Mouse (Mus musculus) adrenal gland, postnatal 25 days (tissue): ENCODE results near the gene Sdf2l1. TPM values are rescaled to one million over a fixed set of nuclear protein-coding genes. Genes with fewer than 3 reads are reported as not detected.

ENCODE experiments used
- DNase-seq: peaks from one replicate; pipeline ENCODE4 v3.0.0; 2021; ENCODE audit warnings: mixed read lengths
- microRNA-seq, 2 experiments: library from miRNA; unstranded; fragments of <30 nt; microRNA quantifications; one replicate each; pipeline ENCODE4 v1.2.0; 2021
- total RNA-seq: library from RNA; stranded (reverse); gene quantifications from 2 replicates; pipeline ENCODE4 v1.2.3, GENCODE M21; 2021

Sdf2l1 gene
- total RNA-seq, 1 experiment from 2014 or later: 28.0 TPM

DNA sequence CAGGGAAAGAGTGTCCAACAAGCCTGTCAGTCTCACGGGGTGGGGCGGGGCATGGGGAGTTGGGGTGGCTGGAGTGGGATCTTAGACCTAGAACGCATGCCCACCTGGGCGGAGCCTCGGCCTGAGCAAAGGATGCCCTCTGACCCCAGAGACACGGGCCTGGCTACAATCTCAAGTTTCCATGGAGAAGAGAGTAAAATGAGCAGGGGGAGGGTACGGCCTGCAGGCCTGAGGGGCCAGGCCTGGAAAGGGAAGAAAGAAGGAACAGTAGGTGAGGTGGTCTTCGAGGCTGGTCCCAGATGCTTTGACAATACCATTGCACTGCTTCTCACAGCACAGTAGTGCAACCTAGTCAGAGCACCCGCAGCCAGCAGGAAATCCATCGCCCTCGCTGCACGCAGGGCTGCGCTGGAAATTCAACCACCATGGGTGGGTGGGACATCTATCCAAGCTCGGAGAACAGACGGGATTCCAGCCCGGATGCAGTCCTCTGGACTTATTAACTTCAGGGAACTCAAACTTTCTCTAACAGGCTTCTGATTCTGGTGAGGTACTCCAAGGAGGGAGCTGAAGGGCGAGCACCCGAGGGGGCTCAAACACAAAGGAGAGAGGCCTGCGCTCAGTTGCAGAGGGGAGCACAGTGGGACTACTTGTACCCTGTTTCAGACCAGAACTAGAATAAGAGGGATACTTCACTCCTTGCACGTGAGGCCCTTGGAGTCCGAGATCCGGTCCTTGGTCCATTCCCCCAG is 7.9 kb downstream of the Sdf2l1 start:
- DNase-seq: no peak

DNA sequence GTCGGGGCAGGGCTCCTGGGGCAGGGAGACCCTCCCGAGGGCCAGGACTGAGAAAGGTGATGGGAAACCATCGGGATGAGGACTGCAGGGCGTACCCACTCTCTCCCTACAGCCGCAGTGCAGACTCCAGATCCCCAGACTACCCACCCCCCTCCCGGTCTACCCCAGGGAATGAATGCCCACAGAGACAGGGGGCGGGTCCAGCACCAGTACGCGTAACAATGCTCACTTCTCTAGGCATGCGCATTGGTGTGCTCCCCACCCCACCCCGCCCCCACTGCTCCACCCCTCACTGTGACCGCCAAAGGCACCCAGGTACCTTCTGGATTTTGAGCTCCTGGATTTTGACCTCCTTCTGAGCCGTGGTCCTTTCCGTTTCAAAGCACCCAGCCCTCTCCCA is 10.6 kb downstream of the Sdf2l1 start:
- DNase-seq: no peak

DNA sequence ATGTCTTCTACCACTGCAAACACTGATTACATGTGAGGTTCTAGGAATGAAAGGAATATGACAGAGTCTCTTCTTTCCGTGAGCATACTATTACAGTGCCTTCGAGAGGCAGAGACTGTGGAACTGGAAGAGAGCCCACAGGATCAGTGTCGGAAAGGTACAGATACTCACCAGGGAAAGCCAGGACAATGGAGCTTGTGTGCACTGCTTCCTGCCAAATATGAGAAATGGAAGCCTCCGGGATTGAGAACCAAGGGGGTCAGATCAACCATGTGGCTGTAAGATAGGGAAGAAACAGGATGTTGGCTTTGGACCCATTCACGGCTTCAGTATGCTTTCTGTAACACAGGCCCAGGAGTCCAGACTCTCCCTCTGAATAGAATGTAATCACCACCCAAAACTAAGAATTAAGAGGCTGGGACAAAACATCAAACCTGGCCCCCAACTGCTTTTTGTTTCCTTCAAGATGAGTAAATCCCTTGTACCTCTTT is 14.8 kb downstream of the Sdf2l1 start:
- DNase-seq: no peak

DNA sequence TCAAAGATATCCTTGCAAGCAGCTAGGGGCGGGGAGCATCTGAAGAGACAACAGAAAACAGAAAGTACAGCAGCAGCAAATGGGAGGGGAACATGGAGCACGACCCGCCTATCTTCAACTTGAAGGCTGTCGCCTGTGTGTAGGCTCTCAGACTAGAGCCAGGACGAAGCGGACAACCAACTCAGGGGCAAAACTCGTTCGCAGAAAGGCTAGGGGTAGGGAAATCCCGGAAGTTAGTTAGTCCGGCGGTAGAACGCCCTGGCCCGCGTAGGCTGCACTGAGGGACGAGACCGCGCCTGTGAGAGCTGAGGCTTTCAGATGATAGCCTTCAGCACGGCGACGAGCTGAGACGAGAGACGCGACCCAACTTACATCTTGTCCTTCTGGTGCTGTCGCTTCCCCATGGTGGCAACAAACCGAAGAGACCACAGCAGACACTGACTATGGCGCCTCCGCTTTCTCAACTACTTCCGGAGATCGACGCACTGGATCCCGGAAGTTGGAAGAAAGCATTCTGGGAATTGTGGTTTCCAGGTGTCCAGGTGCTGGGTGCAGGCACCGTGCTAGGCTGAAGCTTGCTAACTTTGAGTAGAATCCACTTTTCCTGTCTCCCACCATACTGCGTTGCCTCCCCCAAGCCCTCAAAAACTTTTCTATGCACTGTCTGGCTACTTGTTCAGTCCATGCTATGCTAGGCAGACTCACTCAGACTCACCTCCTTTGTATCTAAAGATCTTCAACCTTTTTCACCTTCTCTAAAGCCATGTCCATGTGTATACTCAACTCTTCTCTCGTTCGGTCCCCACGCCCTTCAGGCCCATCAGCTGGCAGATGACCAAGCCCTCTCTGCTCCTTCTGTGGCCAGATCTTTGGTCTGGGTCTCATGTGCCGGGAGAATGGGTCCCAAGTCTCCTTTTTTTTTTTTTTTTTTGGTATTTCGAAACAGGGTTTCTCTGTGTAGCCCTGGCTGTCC is 21.1 kb downstream of the Sdf2l1 start, which contains the start of gene Ppil2:
Ppil2 (minus strand) TSS at position 487 of the 973 bp plus-strand sequence.
- DNase-seq: peak; percentile 52

DNA sequence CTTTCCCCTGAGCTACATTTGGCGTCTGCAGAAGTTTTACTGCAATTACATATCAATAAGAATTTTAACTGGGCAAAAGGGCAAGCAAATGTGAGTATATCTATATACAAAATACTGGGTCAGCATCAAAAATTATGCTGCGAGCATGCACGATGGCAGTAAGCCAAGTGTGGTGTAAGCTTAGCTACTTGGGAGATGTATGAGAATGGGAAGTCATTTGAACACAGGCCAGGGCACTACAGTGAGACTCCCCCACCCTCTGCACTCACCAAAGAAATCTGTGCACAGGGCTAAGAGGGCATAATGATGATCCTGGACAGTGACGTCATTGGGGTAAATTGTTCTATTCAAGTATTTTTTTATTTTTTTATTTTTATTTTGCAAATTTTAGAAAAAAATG is 27.6 kb downstream of the Sdf2l1 start:
- no peak for DNase-seq

DNA sequence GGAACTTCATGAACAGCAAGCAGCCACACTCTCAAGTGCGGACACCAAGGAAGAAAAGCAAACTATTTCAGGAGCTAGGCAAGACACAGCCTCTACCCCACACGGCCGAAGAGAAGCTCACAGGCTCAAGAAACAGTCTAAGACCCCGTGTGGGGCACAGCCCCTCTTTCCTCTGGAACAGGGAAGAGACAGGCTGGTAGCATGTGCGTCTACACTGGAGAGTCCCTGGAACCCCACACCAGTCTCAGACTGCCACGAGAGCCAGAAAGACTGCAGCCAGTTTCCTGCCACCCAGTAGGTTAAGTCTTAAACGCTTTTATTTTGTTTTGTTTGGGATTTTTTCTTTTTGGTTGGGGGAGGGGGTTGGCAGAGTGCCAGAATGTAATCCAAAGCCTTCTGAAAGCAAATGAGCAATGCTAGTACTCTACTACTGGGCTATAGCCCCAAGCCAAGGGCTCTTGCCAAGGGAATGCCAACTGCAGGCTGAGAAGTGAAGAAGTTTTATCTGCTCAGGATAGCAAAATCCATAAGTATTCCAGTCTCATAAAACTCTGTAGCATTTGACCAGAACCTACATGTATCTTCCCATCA is 29.5 kb downstream of the Sdf2l1 start:
- DNase-seq: no peak

DNA sequence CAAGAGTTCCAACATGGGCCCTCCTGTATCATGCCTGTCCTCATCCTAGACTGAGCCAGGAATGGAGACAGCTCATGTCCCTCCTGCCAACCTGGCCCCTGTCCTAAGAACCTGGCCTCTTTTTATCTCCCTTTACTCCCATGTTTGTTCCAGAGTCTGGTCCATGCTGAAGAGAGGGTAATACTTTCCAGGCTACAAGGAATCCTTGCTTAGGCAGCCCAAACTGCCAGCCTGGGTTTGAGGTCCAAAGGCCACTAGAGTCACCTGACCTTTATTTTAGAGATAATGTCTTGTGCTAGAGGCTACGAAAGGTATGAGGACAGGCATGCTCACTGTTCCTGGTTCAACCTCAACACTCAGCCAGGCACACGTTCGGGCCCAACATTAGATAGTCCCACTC is 35.2 kb downstream of the Sdf2l1 start:
- no peak for DNase-seq

DNA sequence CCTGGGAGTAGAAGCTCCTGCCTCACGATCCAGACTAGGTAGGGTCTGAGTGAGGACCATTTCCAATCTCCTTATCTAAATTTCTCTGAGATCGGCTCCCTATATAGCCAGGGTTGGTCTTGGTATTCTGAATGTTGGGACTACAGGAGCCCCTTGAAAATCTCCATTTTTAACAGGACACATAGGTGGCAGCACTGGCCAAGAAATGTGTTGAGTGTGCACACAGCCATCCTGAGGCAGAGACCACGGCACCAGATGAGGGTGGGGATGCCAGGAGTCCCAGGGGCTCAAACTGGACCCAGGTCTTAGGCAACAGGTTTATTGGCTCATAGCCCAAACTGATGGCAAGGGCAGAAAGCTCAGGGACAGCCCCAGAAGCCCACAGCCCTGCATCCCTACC is 43.8 kb downstream of the Sdf2l1 start:
- DNase-seq: no peak

DNA sequence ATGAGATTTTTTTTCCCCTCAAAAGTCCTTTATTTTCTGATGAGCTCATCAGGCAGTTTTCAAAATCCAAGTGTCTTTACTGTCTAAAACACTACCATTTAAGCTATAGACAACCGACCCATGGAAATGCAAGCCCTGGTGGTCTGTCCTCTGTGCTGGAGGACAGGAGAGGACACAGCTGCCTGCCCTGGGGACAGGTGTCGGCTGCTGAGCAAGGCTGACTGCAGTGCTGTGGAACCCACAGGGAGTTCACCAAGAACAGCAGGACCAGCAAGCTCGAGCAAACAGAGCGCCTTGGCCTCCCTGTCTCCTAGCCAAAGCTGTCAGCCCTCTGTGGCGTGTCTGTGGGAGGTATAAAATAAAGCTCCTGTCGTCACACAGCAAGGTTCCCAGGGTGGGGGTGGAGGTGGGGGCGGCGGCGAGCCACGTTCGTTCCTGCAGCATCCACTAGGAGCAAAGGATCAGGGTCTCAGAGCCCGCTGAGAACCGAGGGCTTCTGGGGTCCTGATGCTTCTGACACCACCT is 45.5 kb downstream of the Sdf2l1 start:
- no peak for DNase-seq

DNA sequence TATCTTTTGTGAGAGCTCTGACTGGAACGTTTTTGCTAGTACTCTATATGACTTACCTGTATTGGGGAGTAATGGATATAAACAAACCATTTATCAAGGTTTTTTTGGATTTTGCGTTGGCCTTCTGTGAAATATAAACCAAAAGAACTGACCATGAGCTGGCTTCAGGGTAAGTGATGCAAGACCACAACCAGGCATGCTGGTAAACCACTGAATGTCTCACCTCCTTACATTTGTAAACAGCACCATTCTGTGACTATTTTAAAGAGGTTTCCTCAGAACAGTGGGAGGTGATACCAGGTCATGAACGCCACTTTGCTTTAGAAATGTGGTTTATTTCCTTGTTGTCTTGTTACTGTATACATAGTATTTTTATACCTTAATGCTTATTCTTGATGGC is 45.9 kb downstream of the Sdf2l1 start:
- DNase-seq: no peak

DNA sequence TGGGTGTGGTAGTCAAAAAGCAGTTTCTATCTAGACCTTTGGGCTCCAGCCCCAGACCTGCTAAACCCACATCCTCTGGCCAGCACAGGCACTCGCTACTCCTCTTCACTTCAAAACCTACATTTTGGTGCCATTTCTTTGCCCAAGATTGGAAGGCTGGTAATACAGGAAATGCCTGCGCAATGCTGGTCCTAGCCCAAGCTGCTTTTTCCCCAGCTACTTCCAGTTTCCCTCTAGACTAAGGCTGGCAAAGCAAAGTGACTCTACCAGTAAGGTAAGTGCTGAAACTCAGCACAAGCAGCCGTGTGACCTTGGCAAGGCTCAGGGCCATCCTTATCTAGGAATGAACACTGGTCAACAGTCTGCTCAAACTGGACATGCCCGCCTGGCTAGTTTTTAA is 46.5 kb downstream of the Sdf2l1 start:
- peak; percentile 51 for DNase-seq

DNA sequence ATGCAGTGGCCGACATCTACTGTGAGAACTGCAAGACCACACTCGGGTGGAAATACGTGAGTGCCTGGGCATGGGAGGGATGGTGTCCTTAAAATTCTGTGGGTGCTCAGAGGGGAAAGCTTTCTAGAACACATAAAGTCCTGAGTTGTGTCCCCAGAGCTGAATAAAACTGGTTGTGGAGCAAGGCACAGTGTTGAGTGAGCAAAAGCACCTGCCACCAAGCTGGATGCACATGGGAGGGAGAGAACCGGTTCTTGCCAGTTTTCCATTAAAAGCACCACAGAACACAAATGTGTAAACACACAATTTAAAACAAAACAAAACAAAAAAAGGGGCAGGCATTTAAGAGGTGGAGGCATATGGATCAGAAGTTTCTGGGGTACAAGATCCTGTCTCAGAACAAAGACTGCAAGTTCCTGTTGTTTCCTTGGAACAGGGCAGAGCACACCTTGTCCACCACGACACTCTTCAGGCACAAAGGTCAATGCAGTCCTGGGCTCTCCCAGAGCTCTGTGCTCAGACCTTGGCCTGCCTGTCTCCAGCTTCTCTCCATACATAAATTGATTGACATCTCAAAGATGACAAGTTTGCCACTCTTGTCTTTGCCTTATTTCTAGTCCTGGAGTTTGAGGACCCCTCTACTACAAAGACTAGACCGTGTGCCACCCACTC is 49.9 kb downstream of the Sdf2l1 start:
- no peak for DNase-seq

Small RNAs within 50 kb of the gene (microRNA-seq; reads per million reads assigned to microRNA genes)
- gene Mir130b (313 to 383 reads per million in 2 experiments), gene Mir301b (2.1 to 7.5 reads per million in 2 experiments)

Other genes with a start within 250 kb of the Sdf2l1 start
- 42.7 and 45.4 TPM in 2 replicates for gene Ppm1f, start 235.9 kb downstream of the Sdf2l1 start, total RNA-seq
- gene Mapk1, start 149.0 kb downstream of the Sdf2l1 start, total RNA-seq: 209 and 252 TPM in 2 replicates
- 10.0 and 11.7 TPM in 2 replicates for gene Ypel1, start 62.7 kb downstream of the Sdf2l1 start, total RNA-seq
- gene Ppil2, start 21.1 kb downstream of the Sdf2l1 start, total RNA-seq: 101 and 118 TPM in 2 replicates
- gene 2610318N02Rik, start 7.2 kb downstream of the Sdf2l1 start, total RNA-seq: 1.5 TPM in 1 of 2 replicates, not detected in the other
- 4.5 and 7.0 TPM in 2 replicates for gene Ydjc, start 12.2 kb upstream of the Sdf2l1 start, total RNA-seq
- gene Ccdc116, start 14.8 kb upstream of the Sdf2l1 start, total RNA-seq: 0.39 TPM in 1 of 2 replicates, not detected in the other
- gene Ube2l3, start 70.3 kb upstream of the Sdf2l1 start, total RNA-seq: 194 and 282 TPM in 2 replicates
- 0.06 TPM in 1 of 2 replicates, not detected in the other for gene Rimbp3, start 76.2 kb upstream of the Sdf2l1 start, total RNA-seq
- gene Hic2, start 101.2 kb upstream of the Sdf2l1 start, total RNA-seq: 2.3 and 2.6 TPM in 2 replicates
- gene Tmem191c, start 143.7 kb upstream of the Sdf2l1 start, total RNA-seq: 13.8 and 19.9 TPM in 2 replicates
- 0.24 and 4.8 TPM in 2 replicates for gene Serpind1, start 199.0 kb upstream of the Sdf2l1 start, total RNA-seq